Mouse (Mus musculus): ENCODE data around the gene Rec114. TPM values are rescaled to one million over a fixed set of nuclear protein-coding genes. Genes with fewer than 3 reads are reported as not detected.

Gene Rec114
- total and polyA plus RNA-seq, 2 experiments = 1.7 TPM

DNA sequence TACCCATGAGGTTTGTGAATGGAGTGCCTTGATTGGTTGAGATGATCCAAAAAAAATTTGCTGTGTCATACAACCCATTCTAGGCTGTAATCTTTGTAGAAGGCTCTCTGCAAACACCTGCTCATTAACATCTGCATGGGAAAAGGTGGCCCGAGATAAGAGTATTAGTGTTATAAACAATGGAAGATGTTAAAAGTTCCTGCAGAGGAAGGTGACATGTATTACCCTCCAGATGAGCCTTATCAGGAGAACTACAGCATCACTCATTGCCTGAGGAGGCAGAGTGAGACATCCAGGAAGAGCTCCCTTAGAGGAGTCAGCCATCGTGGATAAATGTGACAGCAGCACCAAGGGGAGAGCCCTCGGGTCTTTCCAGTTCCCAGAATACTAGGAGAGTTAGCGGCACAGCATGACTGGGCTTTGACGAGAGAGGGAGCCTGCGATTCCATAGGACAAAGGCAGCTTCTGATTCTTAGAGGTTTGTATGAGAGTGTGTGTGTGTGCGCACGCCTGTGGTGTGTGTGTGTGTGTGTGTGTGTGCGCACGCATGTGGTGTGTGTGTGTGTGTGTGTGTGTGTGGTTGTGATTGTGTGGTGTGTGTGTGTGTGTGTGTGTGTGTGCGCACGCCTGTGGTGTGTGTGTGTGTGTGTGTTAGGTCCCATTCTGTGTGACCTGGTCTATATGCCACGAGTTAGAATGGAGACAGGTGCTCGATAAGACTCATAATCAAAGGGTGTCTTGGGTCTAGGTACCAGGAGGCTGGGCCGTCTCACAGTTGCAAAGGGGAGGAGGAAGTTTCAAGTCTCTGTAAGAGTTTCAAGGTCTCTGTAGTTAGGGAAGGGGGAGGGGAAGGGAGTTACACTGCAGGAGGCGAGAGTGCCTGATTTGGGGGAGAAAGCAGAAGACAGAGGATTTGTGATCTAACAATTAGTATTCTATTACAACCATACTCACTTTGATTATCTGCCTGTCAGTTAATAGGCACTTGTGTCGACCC, 23.5 kb upstream of the Rec114 start:
- 66% methylated on average over 17 of the region's 17 CpGs for WGBS
- H3K4me3 ChIP-seq (ENCODE audit: insufficient read depth, low read depth, low read length) = no peak overlapping the region
- no peak for DNase-seq (ENCODE audit: extremely low read depth, low read depth, low spot score)

DNA sequence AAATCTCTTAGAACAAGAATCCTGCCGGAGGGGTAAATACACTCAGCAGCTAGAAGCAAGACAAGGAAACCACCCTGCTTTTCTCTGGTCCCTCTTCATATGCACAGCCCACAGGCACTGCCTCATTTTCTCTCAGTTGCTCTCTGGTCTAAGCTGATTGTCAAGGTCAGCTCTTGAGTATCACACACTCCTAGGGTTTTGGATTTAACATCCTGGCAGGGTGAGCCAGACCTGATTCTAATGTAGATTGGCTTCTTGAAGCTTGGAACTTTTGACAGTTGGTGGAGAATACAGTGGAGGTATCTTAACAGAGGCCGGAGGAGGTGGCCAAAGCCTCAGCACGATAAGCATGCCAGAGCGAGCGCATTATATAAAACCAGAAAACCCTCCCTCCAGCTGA, 20.6 kb upstream of the Rec114 start:
- H3K27me3 ChIP-seq (ENCODE audit: control insufficient read depth, insufficient read depth, low read length) = no peaks in the 10 kb centered on the region; the same call in 1 of the 2 replicates
- no peaks in the 10 kb centered on the region for H3K79me2 ChIP-seq (ENCODE audit: control insufficient read depth, insufficient read depth, low read length)
- no peaks in the 10 kb centered on the region for H3K36me3 ChIP-seq (ENCODE audit: control insufficient read depth, insufficient read depth, low read length)
- H3K27ac ChIP-seq (replicated peaks; ENCODE audit: insufficient read depth, low read depth, low read length) = no peak overlapping the region
- no peak for DNase-seq (ENCODE audit: extremely low read depth, low read depth, low spot score)
- WGBS = 91% methylated on average over 5 of the region's 5 CpGs
- TF ChIP-seq CTCF (IDR thresholded peaks at IDR 0.05; ENCODE audit: low read depth, low read length) = no peak
- no peak for TF ChIP-seq POLR2A (IDR thresholded peaks at IDR 0.05; ENCODE audit: extremely low read depth, insufficient read depth, low read length)
- H3K4me1 ChIP-seq (ENCODE audit: control insufficient read depth, insufficient read depth, low read length) = no peaks in the 10 kb centered on the region
- H3K9ac ChIP-seq (ENCODE audit: low read depth, low read length) = no peak overlapping the region
- H3K4me3 ChIP-seq (ENCODE audit: insufficient read depth, low read depth, low read length) = no peak overlapping the region

More for the DNA sequence above, 23.5 kb upstream of the Rec114 start:
- Histone ChIP-seq H3K27ac (replicated peaks; ENCODE audit: insufficient read depth, low read depth, low read length) (no peak overlapping the region), H3K27me3 (ENCODE audit: control insufficient read depth, insufficient read depth, low read length) (no peaks in the 10 kb centered on the region; the same call in 1 of the 2 replicates), H3K9ac (ENCODE audit: low read depth, low read length) (no peak overlapping the region), H3K79me2 (ENCODE audit: control insufficient read depth, insufficient read depth, low read length) (no peaks in the 10 kb centered on the region), H3K4me1 (ENCODE audit: control insufficient read depth, insufficient read depth, low read length) (no peaks in the 10 kb centered on the region), H3K36me3 (ENCODE audit: control insufficient read depth, insufficient read depth, low read length) (no peaks in the 10 kb centered on the region)
- TF ChIP-seq CTCF (IDR thresholded peaks at IDR 0.05; ENCODE audit: low read depth, low read length) = no peak
- no peak for TF ChIP-seq POLR2A (IDR thresholded peaks at IDR 0.05; ENCODE audit: extremely low read depth, insufficient read depth, low read length)

DNA sequence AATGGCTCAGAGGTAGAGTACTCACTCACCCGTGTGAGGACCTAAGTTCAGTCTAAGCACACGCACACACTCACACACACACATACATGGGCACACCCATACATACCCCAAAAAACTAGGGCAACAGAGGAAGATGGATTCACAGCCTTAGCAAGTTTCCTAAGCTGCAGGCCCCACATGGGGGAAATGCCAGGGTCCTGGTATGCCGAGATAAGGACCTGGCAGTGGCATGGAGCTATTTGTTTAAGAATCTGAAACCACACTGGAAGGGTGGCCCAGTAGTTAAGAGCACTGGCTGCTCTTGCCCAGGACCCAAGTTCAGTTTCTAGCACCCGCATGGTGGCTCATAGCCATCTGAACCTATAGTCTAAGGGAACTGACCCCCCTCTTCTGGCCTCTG, 19.4 kb upstream of the Rec114 start:
- TF ChIP-seq POLR2A (IDR thresholded peaks at IDR 0.05; ENCODE audit: extremely low read depth, insufficient read depth, low read length) = no peak
- TF ChIP-seq CTCF (IDR thresholded peaks at IDR 0.05; ENCODE audit: low read depth, low read length) = no peak
- Histone ChIP-seq H3K79me2 (ENCODE audit: control insufficient read depth, insufficient read depth, low read length) (no peaks in the 10 kb centered on the region), H3K27me3 (ENCODE audit: control insufficient read depth, insufficient read depth, low read length) (no peaks in the 10 kb centered on the region; the same call in 1 of the 2 replicates), H3K36me3 (ENCODE audit: control insufficient read depth, insufficient read depth, low read length) (no peaks in the 10 kb centered on the region), H3K4me1 (ENCODE audit: control insufficient read depth, insufficient read depth, low read length) (no peaks in the 10 kb centered on the region), H3K4me3 (ENCODE audit: insufficient read depth, low read depth, low read length) (no peak overlapping the region), H3K9ac (ENCODE audit: low read depth, low read length) (no peak overlapping the region), H3K27ac (replicated peaks; ENCODE audit: insufficient read depth, low read depth, low read length) (no peak overlapping the region)
- no peak for DNase-seq (ENCODE audit: extremely low read depth, low read depth, low spot score)
- 93% methylated on average over 4 of the region's 4 CpGs for WGBS

DNA sequence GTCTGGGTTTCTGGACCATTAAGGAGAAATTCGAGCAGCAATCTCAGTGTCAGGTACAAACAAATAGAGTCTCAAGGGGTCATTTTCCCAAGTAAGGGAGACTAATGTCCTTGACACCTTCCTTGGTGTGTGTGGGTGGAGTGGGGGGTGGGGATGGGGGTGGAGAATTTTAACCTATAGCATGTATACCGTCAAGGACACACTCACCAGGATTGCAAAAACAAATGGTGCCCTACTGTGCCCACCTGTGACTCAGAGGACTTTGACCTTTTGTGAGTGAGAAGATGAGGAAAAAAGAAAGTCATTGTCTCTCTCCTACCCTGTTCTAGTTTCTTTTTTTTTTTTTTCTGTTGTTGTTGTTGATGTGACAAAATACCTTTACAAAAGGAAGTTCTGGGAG, 18.3 kb upstream of the Rec114 start:
- Histone ChIP-seq H3K79me2 (ENCODE audit: control insufficient read depth, insufficient read depth, low read length) (no peaks in the 10 kb centered on the region), H3K27ac (replicated peaks; ENCODE audit: insufficient read depth, low read depth, low read length) (no peak overlapping the region), H3K4me3 (ENCODE audit: insufficient read depth, low read depth, low read length) (no peak overlapping the region), H3K36me3 (ENCODE audit: control insufficient read depth, insufficient read depth, low read length) (no peaks in the 10 kb centered on the region), H3K9ac (ENCODE audit: low read depth, low read length) (no peak overlapping the region), H3K27me3 (ENCODE audit: control insufficient read depth, insufficient read depth, low read length) (no peaks in the 10 kb centered on the region), H3K4me1 (ENCODE audit: control insufficient read depth, insufficient read depth, low read length) (no peaks in the 10 kb centered on the region)
- DNase-seq (ENCODE audit: extremely low read depth, low read depth, low spot score) = no peak
- no peak for TF ChIP-seq POLR2A (IDR thresholded peaks at IDR 0.05; ENCODE audit: extremely low read depth, insufficient read depth, low read length)
- no peak for TF ChIP-seq CTCF (IDR thresholded peaks at IDR 0.05; ENCODE audit: low read depth, low read length)
- WGBS = 58% methylated on average over 2 of the region's 2 CpGs

DNA sequence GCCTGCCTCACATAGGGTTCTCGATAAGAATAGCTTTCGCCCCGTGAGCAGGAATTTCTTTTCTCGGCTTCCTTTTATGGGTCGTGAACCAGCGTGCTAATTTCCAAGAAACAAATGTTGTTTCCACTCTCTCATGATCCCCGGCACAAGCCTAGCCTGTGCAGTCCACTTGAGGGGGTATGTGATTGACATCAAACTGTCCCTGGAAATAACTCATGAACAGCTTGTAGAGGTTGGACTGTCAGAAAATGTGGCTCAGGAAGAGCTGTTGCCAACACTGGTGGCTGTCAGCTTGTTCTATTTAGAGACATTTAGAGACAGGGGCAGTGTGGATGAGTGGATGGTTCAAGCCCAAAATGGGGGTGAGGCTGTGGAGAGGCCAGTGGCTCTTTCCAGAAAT, 15.0 kb upstream of the Rec114 start:
- H3K79me2 ChIP-seq (ENCODE audit: control insufficient read depth, insufficient read depth, low read length) = no peaks in the 10 kb centered on the region
- no peak overlapping the region for H3K27ac ChIP-seq (replicated peaks; ENCODE audit: insufficient read depth, low read depth, low read length)
- no peak overlapping the region for H3K4me3 ChIP-seq (ENCODE audit: insufficient read depth, low read depth, low read length)
- no peak for DNase-seq (ENCODE audit: extremely low read depth, low read depth, low spot score)
- H3K36me3 ChIP-seq (ENCODE audit: control insufficient read depth, insufficient read depth, low read length) = no peaks in the 10 kb centered on the region
- peaks cover 3% of the 10 kb centered on the region; the same call in 1 of the 2 replicates for H3K27me3 ChIP-seq (ENCODE audit: control insufficient read depth, insufficient read depth, low read length)
- WGBS = 88% methylated on average over 7 of the region's 7 CpGs
- H3K4me1 ChIP-seq (ENCODE audit: control insufficient read depth, insufficient read depth, low read length) = no peaks in the 10 kb centered on the region
- TF ChIP-seq POLR2A (IDR thresholded peaks at IDR 0.05; ENCODE audit: extremely low read depth, insufficient read depth, low read length) (no peak), CTCF (IDR thresholded peaks at IDR 0.05; ENCODE audit: low read depth, low read length) (no peak)
- H3K9ac ChIP-seq (ENCODE audit: low read depth, low read length) = no peak overlapping the region
